Mouse (Mus musculus): ENCODE data around the gene Ep400.

Gene Ep400

GRCm38 (mm10) chr5:110665486-110666121 is 104.9 kb downstream of the Ep400 start:
- DNase-seq (ENCODE audit: extremely low spot score, low spot score): no peak

GRCm38 (mm10) chr5:110664750-110665269 is 105.7 kb downstream of the Ep400 start:
- DNase-seq (ENCODE audit: extremely low spot score, low spot score): no peak

- DNase-seq (ENCODE audit: extremely low spot score, low spot score): no peak
Measured at GRCm38 (mm10) chr5:110664041-110664440, 106.5 kb downstream of the Ep400 start.

GRCm38 (mm10) chr5:110659682-110660081 is 110.8 kb downstream of the Ep400 start:
- DNase-seq (ENCODE audit: extremely low spot score, low spot score): no peak

GRCm38 (mm10) chr5:110653686-110654085 is 116.8 kb downstream of the Ep400 start:
- no peak for DNase-seq (ENCODE audit: extremely low spot score, low spot score)

GRCm38 (mm10) chr5:110652719-110653648 is 117.5 kb downstream of the Ep400 start, which contains the start of the genes Noc4l and Ddx51:
Noc4l (minus strand) TSS chr5:110653417.
Ddx51 (plus strand) TSS chr5:110653451.
- peak; percentile 98 for DNase-seq (ENCODE audit: extremely low spot score, low spot score)

GRCm38 (mm10) chr5:110646377-110646776 is 124.1 kb downstream of the Ep400 start:
- no peak for DNase-seq (ENCODE audit: extremely low spot score, low spot score)

GRCm38 (mm10) chr5:110639459-110639858 is 131.1 kb downstream of the Ep400 start:
- peak; percentile 72 for DNase-seq (ENCODE audit: extremely low spot score, low spot score)

GRCm38 (mm10) chr5:110638306-110639074 is 132.0 kb downstream of the Ep400 start:
- DNase-seq (ENCODE audit: extremely low spot score, low spot score): no peak

- no peak for DNase-seq (ENCODE audit: extremely low spot score, low spot score)
Measured at GRCm38 (mm10) chr5:110635951-110636707, 134.4 kb downstream of the Ep400 start.

- no peak for DNase-seq (ENCODE audit: extremely low spot score, low spot score)
Measured at GRCm38 (mm10) chr5:110629525-110630120, 140.9 kb downstream of the Ep400 start.

GRCm38 (mm10) chr5:110628156-110628555 is 142.4 kb downstream of the Ep400 start:
- DNase-seq (ENCODE audit: extremely low spot score, low spot score): no peak

- DNase-seq (ENCODE audit: extremely low spot score, low spot score): no peak
Measured at GRCm38 (mm10) chr5:110627351-110627750, 143.2 kb downstream of the Ep400 start.

GRCm38 (mm10) chr5:110624319-110624718 is 146.2 kb downstream of the Ep400 start:
- no peak for DNase-seq (ENCODE audit: extremely low spot score, low spot score)

- DNase-seq (ENCODE audit: extremely low spot score, low spot score): no peak
Measured at GRCm38 (mm10) chr5:110619226-110619625, 151.3 kb downstream of the Ep400 start.

Data from neural tube, embryonic 10.5 days (tissue).